Mouse (Mus musculus) small intestine, adult 2 months (tissue): ENCODE measurements around the gene Myh9.

ENCODE experiments used
- CTCF ChIP-seq: fragments of 200-500 bp; IDR thresholded peaks from 2 replicates; pipeline ENCODE4 v1.5.1; 2012; ENCODE audit warnings: low read depth, mild to moderate bottlenecking, control low read depth, inconsistent platforms, low read length, moderate library complexity, mixed read lengths; ENCODE audit not compliant: insufficient replicate concordance, insufficient read length; ENCODE audit errors: extremely low read depth
- POLR2A ChIP-seq: fragments of 200-500 bp; IDR thresholded peaks from 2 replicates; pipeline ENCODE4 v1.6.1; 2012; ENCODE audit warnings: low read depth, mild to moderate bottlenecking, control low read depth, inconsistent platforms, low read length, moderate library complexity

DNA sequence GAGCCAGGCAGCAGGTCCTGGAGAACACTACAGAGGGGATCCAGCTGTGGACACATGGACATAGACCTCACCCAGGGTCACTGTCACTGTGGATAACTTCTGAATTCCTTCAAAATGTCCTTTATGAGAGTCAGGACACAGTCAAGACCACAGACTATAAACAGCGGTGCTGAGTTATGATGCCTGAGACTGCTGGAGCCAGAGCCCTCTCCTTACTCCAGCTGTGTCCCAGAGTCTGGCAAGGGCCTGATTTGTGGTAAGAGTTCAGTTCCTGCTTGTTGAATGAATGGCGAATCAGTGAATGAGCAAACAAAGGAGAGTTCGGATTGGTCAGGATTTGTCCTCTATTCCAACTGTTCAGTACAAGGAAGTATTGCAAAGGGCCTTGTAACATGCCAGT lies 34.7 kb upstream of the Myh9 start:
- TF ChIP-seq CTCF, result no peak
- no peak for TF ChIP-seq POLR2A
